Mouse (Mus musculus): ENCODE results near the gene Gls2. TPM values are rescaled to one million over a fixed set of nuclear protein-coding genes. Genes with fewer than 3 reads are reported as not detected.
A peak's percentile ranks its signal among the peaks of the same experiment; 100 is the strongest.
"Not testable (repeated sequence)": the region's sequence is repeated elsewhere in the genome, so short reads cannot be mapped to it uniquely, and the experiment has no call there.

Gene Gls2
- polyA plus RNA-seq, 1 experiment from 2014 or later = 1.1 TPM

DNA sequence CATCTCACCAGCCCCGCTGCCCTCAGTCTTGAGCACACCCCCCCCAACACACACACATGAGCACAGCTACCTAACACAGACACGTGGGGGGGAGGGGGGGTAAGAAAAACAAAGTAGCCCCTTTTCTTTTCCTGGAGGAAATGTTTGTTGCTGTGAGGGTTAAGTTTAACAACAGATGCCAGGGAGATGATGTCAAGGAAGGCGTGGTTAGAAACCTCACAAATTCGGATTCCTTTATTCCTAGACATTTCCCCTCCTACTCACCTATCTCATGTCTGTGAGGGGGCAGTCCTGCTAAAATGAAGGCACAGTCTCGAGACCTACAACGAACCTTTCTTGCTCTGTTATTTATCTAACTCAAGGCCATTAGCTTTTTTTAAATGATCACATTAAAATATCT lies 27.2 kb upstream of the Gls2 start:
- Histone ChIP-seq H3K4me2 (ENCODE audit: low read length) (no peak overlapping the region), H3K27me3 (ENCODE audit: control insufficient read depth, insufficient read depth, low read length) (no peaks in the 10 kb centered on the region), H3K27ac (replicated peaks in 1 of 2; ENCODE audit: control insufficient read depth in 1 of 2, insufficient read depth in 1 of 2, low read depth in 2 of 2, low read length in 2 of 2) (0 out of 4 replicates have a peak overlapping the region, but pooled peaks of 1 of the 2 experiments have one; percentile 43), H3K36me3 (ENCODE audit: control insufficient read depth, insufficient read depth, low read length) (peaks cover 13% of the 10 kb centered on the region), H3K9me3 (ENCODE audit: control insufficient read depth, low read length) (no peaks in the 10 kb centered on the region), H3K9ac (ENCODE audit: low read length) (no peak overlapping the region), H3K4me1 (ENCODE audit: control insufficient read depth in 2 of 2, insufficient read depth in 2 of 2, low read length in 2 of 2) (peaks cover 0 to 16% of the 10 kb centered on the region in 2 experiments; a peak in 3 of 4 replicates), H3K4me3 (ENCODE audit: control insufficient read depth in 1 of 2, insufficient read depth in 1 of 2, low read depth in 1 of 2, low read length in 2 of 2) (no peak overlapping the region)
- WGBS = 32% methylated on average over 6 of the region's 6 CpGs
- ATAC-seq (ENCODE audit: insufficient number of reproducible peaks, insufficient read depth, low FRiP score, low read depth) = no peak

DNA sequence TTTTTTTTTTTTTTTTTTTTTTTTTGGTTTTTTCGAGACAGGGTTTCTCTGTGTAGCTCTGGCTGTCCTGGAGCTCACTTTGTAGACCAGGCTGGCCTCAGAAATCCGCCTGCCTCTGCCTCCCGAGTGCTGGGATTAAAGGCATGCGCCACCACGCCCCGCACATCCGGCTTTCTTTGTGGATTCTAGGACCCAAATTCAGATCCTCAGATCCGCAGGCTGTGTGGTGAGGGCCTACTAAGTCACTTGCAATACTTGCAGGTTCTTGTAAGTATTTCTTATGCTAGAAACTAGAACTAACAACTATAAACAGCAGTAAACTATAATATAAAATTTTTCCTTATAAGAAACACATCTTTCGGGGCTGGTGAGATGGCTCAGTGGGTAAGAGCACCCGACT lies 22.9 kb upstream of the Gls2 start:
- H3K4me2 ChIP-seq (ENCODE audit: low read length); H3K9me3 ChIP-seq (ENCODE audit: control insufficient read depth, low read length); ATAC-seq (ENCODE audit: insufficient number of reproducible peaks, insufficient read depth, low FRiP score, low read depth); H3K27ac ChIP-seq (replicated peaks in 1 of 2; ENCODE audit: control insufficient read depth in 1 of 2, insufficient read depth in 1 of 2, low read depth in 2 of 2, low read length in 2 of 2); H3K27me3 ChIP-seq (ENCODE audit: control insufficient read depth, insufficient read depth, low read length); H3K4me3 ChIP-seq (ENCODE audit: control insufficient read depth in 1 of 2, insufficient read depth in 1 of 2, low read depth in 1 of 2, low read length in 2 of 2); H3K9ac ChIP-seq (ENCODE audit: low read length); H3K36me3 ChIP-seq (ENCODE audit: control insufficient read depth, insufficient read depth, low read length): not testable (repeated sequence)
- WGBS = 94% methylated on average over 10 of the region's 10 CpGs
- peaks cover 2 to 30% of the 10 kb centered on the region in 2 experiments for H3K4me1 ChIP-seq (ENCODE audit: control insufficient read depth in 2 of 2, insufficient read depth in 2 of 2, low read length in 2 of 2)

DNA sequence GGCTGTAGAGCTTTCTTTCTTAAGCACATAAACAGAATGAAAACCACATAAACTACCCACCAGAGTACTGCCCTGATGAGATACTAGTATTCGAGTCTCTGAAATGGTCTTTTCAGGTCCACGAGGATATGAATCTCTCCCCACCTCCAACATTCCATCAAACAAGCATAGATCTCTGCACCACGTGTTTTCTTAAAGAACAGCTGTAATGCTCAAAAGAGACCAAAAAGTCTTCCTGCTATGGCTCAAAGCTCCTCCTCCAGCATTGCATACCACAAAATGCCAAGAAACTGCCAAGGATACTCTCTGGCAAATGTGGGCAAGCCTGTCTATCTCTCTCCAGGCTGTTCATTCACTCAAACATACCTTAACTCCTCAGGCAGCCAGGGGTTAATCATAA lies 19.0 kb upstream of the Gls2 start:
- Histone ChIP-seq H3K9me3 (ENCODE audit: control insufficient read depth, low read length) (no peaks in the 10 kb centered on the region), H3K36me3 (ENCODE audit: control insufficient read depth, insufficient read depth, low read length) (no peaks in the 10 kb centered on the region), H3K4me1 (ENCODE audit: control insufficient read depth in 2 of 2, insufficient read depth in 2 of 2, low read length in 2 of 2) (peaks cover 4 to 23% of the 10 kb centered on the region in 2 experiments; a peak in 3 of 4 replicates), H3K4me2 (ENCODE audit: low read length) (peak overlapping the region; percentile 89), H3K27ac (replicated peaks in 1 of 2; ENCODE audit: control insufficient read depth in 1 of 2, insufficient read depth in 1 of 2, low read depth in 2 of 2, low read length in 2 of 2) (peak overlapping the region; percentile 91 to 95), H3K27me3 (ENCODE audit: control insufficient read depth, insufficient read depth, low read length) (no peaks in the 10 kb centered on the region), H3K4me3 (ENCODE audit: control insufficient read depth in 1 of 2, insufficient read depth in 1 of 2, low read depth in 1 of 2, low read length in 2 of 2) (peak overlapping the region; percentile 56 to 71), H3K9ac (ENCODE audit: low read length) (peak overlapping the region; percentile 90)
- WGBS = 3% methylated on average over 3 of the region's 3 CpGs
- ATAC-seq (ENCODE audit: insufficient number of reproducible peaks, insufficient read depth, low FRiP score, low read depth) = no peak

DNA sequence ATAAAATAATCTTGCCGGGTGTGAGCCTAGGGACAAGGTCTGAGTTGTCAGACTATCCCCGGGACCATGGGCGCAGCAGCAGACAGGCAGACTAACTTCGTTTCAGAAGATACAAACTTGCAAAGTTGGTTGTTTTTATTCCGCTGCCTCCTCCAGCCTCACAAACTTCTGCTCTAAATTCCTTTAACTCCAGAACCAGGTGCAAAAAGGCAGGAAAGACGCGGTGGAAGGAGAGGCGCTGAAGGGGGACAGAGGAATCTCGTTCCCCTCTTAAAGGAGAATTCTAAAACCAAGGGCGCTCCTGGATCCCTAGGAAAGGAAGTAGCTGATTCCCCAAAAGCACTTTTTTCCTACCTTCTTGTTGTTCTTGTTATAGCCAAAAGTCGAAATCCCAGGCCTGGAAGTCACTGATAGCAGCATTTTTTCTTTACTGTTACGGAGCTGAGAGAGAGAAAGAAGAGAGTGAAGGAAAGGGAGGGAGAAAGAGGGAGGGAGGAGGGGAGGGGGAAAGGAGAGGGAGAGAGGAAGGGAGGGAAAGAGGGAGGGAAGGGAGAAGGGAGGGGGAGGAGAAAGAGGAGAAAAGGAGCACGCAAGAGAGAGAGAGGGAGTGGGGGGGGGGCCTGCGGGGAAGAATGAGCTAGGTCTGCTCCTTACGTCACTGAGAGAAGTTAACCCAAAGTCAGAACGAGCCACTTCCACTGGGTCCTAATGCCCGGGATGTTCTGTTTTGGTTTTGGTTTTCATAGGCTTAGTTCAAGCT lies 18.1 kb upstream of the Gls2 start:
- Histone ChIP-seq H3K9ac (ENCODE audit: low read length) (peak overlapping the region; percentile 90), H3K4me3 (ENCODE audit: control insufficient read depth in 1 of 2, insufficient read depth in 1 of 2, low read depth in 1 of 2, low read length in 2 of 2) (peak overlapping the region; percentile 56 to 71), H3K4me2 (ENCODE audit: low read length) (peak overlapping the region; percentile 89), H3K9me3 (ENCODE audit: control insufficient read depth, low read length) (no peaks in the 10 kb centered on the region), H3K27ac (replicated peaks in 1 of 2; ENCODE audit: control insufficient read depth in 1 of 2, insufficient read depth in 1 of 2, low read depth in 2 of 2, low read length in 2 of 2) (peak overlapping the region; percentile 91 to 95), H3K27me3 (ENCODE audit: control insufficient read depth, insufficient read depth, low read length) (no peaks in the 10 kb centered on the region), H3K4me1 (ENCODE audit: control insufficient read depth in 2 of 2, insufficient read depth in 2 of 2, low read length in 2 of 2) (peaks cover 4 to 23% of the 10 kb centered on the region in 2 experiments; a peak in 3 of 4 replicates), H3K36me3 (ENCODE audit: control insufficient read depth, insufficient read depth, low read length) (no peaks in the 10 kb centered on the region)
- peak; percentile 79 for ATAC-seq (ENCODE audit: insufficient number of reproducible peaks, insufficient read depth, low FRiP score, low read depth)
- 1% methylated on average over 17 of the region's 17 CpGs for WGBS

DNA sequence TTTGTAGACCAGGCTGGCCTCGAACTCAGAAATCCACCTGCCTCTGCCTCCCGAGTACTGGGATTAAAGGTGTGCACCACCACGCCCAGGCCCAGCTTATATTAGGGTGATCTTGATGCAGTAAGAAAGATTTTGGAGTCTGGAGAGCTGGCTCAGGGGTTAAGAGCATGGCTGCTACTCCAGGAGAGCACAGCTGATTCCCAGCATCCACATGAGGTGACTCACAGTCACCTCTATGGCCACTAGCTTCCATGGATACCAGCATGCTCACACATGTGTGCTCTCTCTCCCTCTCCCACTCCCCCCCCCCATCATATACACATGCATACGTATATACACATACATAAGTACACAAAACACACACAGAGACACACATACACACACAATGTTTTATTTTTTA lies 16.9 kb upstream of the Gls2 start:
- peaks cover 4 to 23% of the 10 kb centered on the region in 2 experiments; a peak in 3 of 4 replicates for H3K4me1 ChIP-seq (ENCODE audit: control insufficient read depth in 2 of 2, insufficient read depth in 2 of 2, low read length in 2 of 2)
- ATAC-seq (ENCODE audit: insufficient number of reproducible peaks, insufficient read depth, low FRiP score, low read depth) = no peak
- no peaks in the 10 kb centered on the region for H3K9me3 ChIP-seq (ENCODE audit: control insufficient read depth, low read length)
- no peak overlapping the region for H3K27ac ChIP-seq (replicated peaks in 1 of 2; ENCODE audit: control insufficient read depth in 1 of 2, insufficient read depth in 1 of 2, low read depth in 2 of 2, low read length in 2 of 2)
- no peak overlapping the region for H3K4me3 ChIP-seq (ENCODE audit: control insufficient read depth in 1 of 2, insufficient read depth in 1 of 2, low read depth in 1 of 2, low read length in 2 of 2)
- H3K4me2 ChIP-seq (ENCODE audit: low read length) = no peak overlapping the region
- 77% methylated on average over 4 of the region's 4 CpGs for WGBS
- no peak overlapping the region for H3K9ac ChIP-seq (ENCODE audit: low read length)
- no peaks in the 10 kb centered on the region for H3K36me3 ChIP-seq (ENCODE audit: control insufficient read depth, insufficient read depth, low read length)
- H3K27me3 ChIP-seq (ENCODE audit: control insufficient read depth, insufficient read depth, low read length) = no peaks in the 10 kb centered on the region

DNA sequence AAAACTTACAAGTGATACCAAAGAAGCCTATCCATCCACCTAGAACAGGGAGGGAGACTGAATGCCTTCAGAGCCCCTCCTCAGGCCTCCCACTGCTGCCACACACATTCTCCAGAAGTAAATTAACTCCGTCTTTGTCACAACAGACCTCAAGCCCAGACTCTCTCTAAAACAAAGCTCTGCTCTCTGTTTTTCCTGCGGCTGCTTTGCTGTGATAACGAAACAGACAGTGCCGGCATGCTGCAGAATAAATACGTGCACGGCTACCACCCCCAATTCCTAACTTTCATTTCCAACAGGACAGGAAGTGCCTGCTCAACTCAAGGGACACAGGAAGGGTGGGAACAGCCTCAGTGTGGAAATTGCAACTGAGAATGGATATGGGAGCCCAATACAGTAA lies 14.3 kb upstream of the Gls2 start, which contains the start of gene Rbms2:
TSS of gene Rbms2 (minus strand) at position 309 of the 400 bp plus-strand sequence.
- Histone ChIP-seq H3K9me3 (ENCODE audit: control insufficient read depth, low read length) (no peaks in the 10 kb centered on the region), H3K9ac (ENCODE audit: low read length) (peak within 1 kb of the TSS; percentile 72), H3K4me3 (ENCODE audit: control insufficient read depth in 1 of 2, insufficient read depth in 1 of 2, low read depth in 1 of 2, low read length in 2 of 2) (peak within 1 kb of the TSS; percentile 35 to 44), H3K27me3 (ENCODE audit: control insufficient read depth, insufficient read depth, low read length) (no peaks in the 10 kb centered on the region), H3K36me3 (ENCODE audit: control insufficient read depth, insufficient read depth, low read length) (no peaks in the 10 kb centered on the region), H3K4me1 (ENCODE audit: control insufficient read depth in 2 of 2, insufficient read depth in 2 of 2, low read length in 2 of 2) (peaks cover 2 to 10% of the 10 kb centered on the region in 2 experiments; a peak in 1 of 4 replicates), H3K27ac (replicated peaks in 1 of 2; ENCODE audit: control insufficient read depth in 1 of 2, insufficient read depth in 1 of 2, low read depth in 2 of 2, low read length in 2 of 2) (peak within 1 kb of the TSS; percentile 86 to 92), H3K4me2 (ENCODE audit: low read length) (peak within 1 kb of the TSS; percentile 66)
- WGBS = 2% methylated on average over 6 of the region's 6 CpGs
- ATAC-seq (ENCODE audit: insufficient number of reproducible peaks, insufficient read depth, low FRiP score, low read depth) = 0 out of 2 replicates have a peak, but pooled peaks have one; percentile 62

DNA sequence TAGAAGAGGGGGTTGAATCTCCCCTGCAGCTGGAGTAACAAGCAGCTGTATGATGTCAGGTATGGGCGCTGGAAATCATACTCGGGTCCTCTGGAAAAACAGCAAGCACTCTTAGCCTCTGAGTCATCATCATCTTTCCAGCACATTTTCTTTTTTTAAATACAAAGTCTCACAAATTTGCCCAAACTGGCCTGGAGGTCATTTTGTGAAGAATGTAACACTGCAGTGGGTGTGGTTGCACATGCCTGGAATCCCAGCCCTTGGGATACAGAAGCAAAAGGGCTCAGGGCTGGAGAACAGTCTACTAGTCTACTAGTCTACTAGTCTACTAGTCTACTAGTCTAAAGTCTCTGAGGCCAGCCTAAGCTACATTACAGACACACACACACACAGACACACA lies 10.0 kb upstream of the Gls2 start:
- Histone ChIP-seq H3K4me2 (ENCODE audit: low read length) (no peak overlapping the region), H3K4me1 (ENCODE audit: control insufficient read depth in 2 of 2, insufficient read depth in 2 of 2, low read length in 2 of 2) (peaks cover 2 to 4% of the 10 kb centered on the region in 2 experiments; a peak in 1 of 4 replicates), H3K36me3 (ENCODE audit: control insufficient read depth, insufficient read depth, low read length) (no peaks in the 10 kb centered on the region), H3K27ac (replicated peaks in 1 of 2; ENCODE audit: control insufficient read depth in 1 of 2, insufficient read depth in 1 of 2, low read depth in 2 of 2, low read length in 2 of 2) (no peak overlapping the region), H3K9ac (ENCODE audit: low read length) (no peak overlapping the region), H3K4me3 (ENCODE audit: control insufficient read depth in 1 of 2, insufficient read depth in 1 of 2, low read depth in 1 of 2, low read length in 2 of 2) (no peak overlapping the region), H3K27me3 (ENCODE audit: control insufficient read depth, insufficient read depth, low read length) (no peaks in the 10 kb centered on the region), H3K9me3 (ENCODE audit: control insufficient read depth, low read length) (no peaks in the 10 kb centered on the region)
- ATAC-seq (ENCODE audit: insufficient number of reproducible peaks, insufficient read depth, low FRiP score, low read depth) = no peak
- 84% methylated on average over 2 of the region's 2 CpGs for WGBS

Measured in heart, embryonic 14.5 days (tissue).